Mouse (Mus musculus) spleen, postnatal 36 days (tissue): Measurements from ENCODE around the gene Fastkd5.
"Not testable (repeated sequence)": the region's sequence is repeated elsewhere in the genome, so short reads cannot be mapped to it uniquely, and the experiment has no call there.

ENCODE experiments used
- DNase-seq, 2 experiments: peaks; one replicate each; pipeline ENCODE4 v3.0.0; 2022; ENCODE audit warnings: low spot score in 2 of 2, mixed read lengths in 1 of 2

The Fastkd5 gene

DNA sequence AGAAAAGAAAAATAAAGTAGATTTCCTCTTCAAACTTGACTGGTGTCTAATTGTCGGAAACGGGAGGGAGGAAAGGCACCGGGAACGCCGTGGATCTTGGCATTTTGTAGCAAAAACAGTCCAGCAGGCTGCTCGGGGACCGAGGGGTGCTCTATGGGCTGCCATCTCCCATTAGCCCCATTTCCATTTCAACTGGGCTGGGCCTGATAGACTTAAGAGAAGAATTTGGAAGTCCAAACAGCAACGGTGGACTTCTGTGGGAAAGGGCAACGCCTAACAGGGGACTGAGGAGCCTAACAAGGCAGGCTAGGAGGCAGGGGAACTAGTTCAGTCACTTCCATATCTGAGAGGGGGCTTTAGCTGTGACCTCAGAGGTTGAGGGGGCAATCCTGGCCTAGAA, 52.8 kb downstream of the Fastkd5 start:
- DNase-seq = no peak

DNA sequence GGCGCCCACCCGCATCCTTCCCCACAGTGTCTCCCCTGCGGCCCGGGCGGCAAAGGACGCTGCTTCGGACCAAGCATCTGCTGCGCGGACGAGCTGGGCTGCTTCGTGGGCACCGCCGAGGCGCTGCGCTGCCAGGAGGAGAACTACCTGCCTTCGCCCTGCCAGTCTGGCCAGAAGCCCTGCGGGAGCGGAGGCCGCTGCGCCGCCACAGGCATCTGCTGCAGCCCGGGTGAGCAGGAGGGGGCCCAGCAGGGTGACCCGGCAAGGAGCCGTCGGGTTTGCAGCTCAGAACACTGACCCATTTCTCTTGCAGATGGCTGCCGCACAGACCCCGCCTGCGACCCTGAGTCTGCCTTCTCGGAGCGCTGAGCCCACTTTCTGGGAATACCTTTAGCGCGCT, 53.3 kb downstream of the Fastkd5 start:
- DNase-seq = not testable (repeated sequence)

DNA sequence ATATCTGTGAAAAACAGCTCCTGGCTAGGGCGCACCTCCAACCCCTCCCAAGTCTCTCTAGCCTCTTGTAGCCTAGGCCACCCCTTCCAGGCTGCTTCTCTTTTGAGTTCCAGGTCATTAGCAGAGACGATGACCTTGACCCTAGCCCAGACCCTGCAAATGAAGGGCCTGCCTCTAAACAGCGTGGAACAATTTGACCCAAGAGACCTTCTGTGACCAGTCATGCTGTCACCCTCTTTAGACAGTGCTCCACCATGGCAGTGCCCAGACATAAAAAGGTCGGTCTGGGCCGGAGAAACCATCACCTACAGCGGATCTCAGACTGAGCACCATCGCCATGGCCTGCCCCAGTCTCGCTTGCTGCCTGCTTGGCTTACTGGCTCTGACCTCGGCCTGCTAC, 54.0 kb downstream of the Fastkd5 start, which contains the start of gene Oxt:
Gene Oxt (plus strand): TSS at position 301 of the 400 bp plus-strand sequence.
- DNase-seq = no peak

DNA sequence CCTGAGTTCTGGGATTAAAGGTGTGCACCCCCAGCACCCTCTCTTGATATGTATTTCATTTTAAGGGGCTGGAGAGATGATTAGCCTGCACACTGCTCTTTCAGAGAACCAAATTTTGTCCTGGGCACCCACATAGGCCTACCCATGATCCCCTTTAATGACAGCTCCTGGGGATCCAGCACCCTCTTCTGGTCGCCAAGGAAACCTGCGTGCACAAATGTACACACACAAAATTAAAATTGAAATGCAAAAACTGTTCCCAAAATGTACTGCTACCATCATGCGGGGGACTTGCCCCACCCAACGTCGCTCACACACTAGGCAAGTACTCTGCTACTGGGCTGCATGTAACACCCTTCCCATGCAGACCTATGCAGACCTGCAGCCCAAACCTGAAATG, 54.9 kb downstream of the Fastkd5 start:
- DNase-seq = no peak

DNA sequence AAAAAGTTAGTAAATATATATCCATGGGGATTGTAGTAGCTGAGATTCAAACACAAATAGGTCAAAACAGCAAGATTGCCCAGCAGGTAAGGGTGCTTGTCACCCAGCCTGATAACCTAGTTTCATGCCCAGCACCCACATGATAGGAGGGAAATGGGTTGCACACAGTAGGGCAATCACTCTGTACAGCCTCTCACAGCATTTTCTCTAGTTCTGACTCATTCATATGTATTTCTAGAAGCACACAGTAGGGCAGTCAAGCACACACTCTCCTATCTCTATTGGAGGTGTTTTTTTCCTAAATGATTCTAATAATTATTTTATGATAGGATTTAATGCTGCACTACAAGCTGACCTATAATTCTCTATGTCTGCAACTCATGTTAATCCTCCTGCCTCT, 59.9 kb downstream of the Fastkd5 start:
- no peak for DNase-seq

DNA sequence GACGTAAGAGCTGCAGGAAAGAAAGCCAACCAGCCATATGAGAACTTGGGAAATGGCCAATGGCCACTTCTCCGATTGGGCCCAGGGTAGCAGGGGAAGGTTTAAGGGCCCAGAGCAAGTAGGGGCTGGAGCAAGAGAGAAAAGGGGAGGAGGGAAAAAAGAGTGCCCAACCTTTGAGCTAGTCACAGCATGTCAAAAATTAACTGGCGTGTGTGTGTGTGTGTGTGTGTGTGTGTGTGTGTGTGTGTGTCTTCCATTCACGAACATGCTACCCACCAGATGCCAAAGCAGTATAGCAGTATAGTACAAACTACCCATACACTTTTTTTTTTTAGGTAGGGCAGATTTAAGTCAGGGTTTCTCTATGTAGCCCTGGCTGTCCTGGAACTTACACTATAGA, 60.9 kb downstream of the Fastkd5 start:
- DNase-seq = no peak

DNA sequence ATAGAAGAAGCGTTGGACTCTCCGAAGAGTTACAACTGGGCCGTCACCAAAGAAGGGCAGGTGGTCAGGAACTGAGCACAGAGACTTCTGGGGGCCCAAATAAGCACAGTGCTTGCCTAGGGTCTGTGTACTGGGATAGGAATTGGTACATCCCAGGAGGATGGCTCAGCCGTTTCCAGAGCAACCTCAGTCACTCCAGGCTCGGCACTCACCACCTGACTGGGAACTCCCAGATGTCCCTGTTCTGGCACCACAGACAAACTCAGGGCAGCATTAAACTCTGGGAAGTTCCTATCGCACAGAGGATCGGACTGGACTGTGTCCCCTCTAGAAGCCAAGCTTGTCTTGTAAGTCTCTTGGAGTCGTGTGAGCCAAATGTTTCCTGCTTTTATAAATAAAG, 64.8 kb downstream of the Fastkd5 start:
- no peak for DNase-seq

DNA sequence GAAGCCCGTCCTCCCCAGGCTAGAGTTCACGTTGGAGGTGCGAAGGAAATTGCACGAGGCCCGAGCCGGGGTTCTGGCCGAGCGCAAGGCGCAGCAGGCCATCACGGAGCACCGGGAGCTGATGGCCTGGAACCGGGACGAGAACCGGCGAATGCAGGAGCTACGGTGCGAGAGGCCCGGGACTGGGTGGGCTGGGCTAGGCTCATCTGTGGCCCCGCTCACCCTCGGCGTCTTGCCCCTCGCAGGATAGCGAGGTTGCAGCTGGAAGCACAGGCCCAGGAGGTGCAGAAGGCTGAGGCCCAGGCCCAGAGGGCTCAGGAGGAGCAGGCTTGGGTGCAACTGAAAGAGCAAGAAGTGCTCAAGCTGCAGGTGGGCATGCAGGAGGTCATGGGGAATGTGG, 65.8 kb downstream of the Fastkd5 start:
- DNase-seq = peak in 1 of 2 experiments; percentile 8
